Comparison of ENCODE assay signal across 8 mouse cellular contexts in the genomic region with DNA sequence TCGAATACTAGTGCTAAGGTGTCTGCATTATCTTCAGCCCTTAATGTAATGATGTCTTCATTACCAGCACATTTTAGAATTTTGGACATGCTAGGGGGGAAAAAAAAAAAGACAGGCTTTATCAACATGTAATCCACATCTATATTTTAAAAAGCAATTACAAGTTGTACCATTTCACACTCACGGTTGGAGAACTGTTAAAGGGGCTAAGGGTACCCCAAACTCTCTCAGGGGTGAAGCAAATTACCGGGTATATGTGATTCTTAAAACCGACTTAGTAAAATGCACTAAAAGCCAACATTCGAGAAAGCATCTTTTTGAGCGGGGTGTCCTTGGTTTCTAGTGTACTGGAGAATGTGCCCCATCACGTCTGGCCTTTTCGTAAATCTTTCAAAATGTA. TPM values are rescaled to one million over a fixed set of nuclear protein-coding genes. Genes with fewer than 3 reads are reported as not detected.
DNase-seq lines count a peak whose midpoint lies in the region; ATAC-seq and TF ChIP-seq lines count a peak whose summit lies in the region.

No protein-coding gene starts in this region.

- H3K9ac ChIP-seq in heart, embryonic 14.5 days (ENCODE audit: low read length), result peak overlapping the region; percentile 75
- peak overlapping the region; percentile 68 for H3K9ac ChIP-seq in hindbrain, embryonic 11.5 days (ENCODE audit: low read depth, low read length)

- WGBS in heart, embryonic 14.5 days, result 7% methylated on average over 8 of the region's 8 CpGs
- 12% methylated on average over 8 of the region's 8 CpGs for WGBS in hindbrain, embryonic 11.5 days
- WGBS in midbrain, embryonic 10.5 days, result 12% methylated on average over 8 of the region's 8 CpGs

- no peak for TF ChIP-seq CTCF in G1E (IDR thresholded peaks at IDR 0.05; ENCODE audit: low read depth, low read length)

- DNase-seq in heart, postnatal 4 days, result no peak
- DNase-seq in G1E (ENCODE audit: low spot score), result no peak
- no peak for DNase-seq in hindbrain, embryonic 11.5 days (ENCODE audit: low spot score)
- no peak for DNase-seq in midbrain, embryonic 10.5 days (ENCODE audit: low spot score)
- no peak for DNase-seq in frontal cortex, postnatal 10 days (ENCODE audit: low spot score in 2 of 2)
- DNase-seq in B cell, adult 2 months, result no peak
- DNase-seq in left cerebral cortex, adult 18-20 months (ENCODE audit: low spot score in 2 of 2), result no peak

- peak overlapping the region; percentile 74 for H3K4me2 ChIP-seq in heart, embryonic 14.5 days (ENCODE audit: low read length)
- H3K4me2 ChIP-seq in hindbrain, embryonic 11.5 days (replicated peaks; ENCODE audit: low read depth, low read length), result peak overlapping the region; percentile 66

- no peak for ATAC-seq in heart, embryonic 14.5 days (ENCODE audit: insufficient number of reproducible peaks, insufficient read depth, low FRiP score, low read depth)
- ATAC-seq in G1E (ENCODE audit: extremely low read depth, insufficient number of reproducible peaks, low FRiP score, poor library complexity, severe bottlenecking), result no peak
- no peak for ATAC-seq in hindbrain, embryonic 11.5 days (ENCODE audit: low FRiP score)

- no peaks in the 10 kb centered on the region for H3K9me3 ChIP-seq in heart, embryonic 14.5 days (ENCODE audit: control insufficient read depth, low read length)
- H3K9me3 ChIP-seq in G1E (replicated peaks), result no peaks in the 10 kb centered on the region
- H3K9me3 ChIP-seq in hindbrain, embryonic 11.5 days (ENCODE audit: control insufficient read depth, low read length), result no peaks in the 10 kb centered on the region
- no peaks in the 10 kb centered on the region for H3K9me3 ChIP-seq in midbrain, embryonic 10.5 days (replicated peaks)

- H3K27ac ChIP-seq in heart, embryonic 14.5 days (replicated peaks in 1 of 2; ENCODE audit: control insufficient read depth in 1 of 2, insufficient read depth in 1 of 2, low read depth in 2 of 2, low read length in 2 of 2), result no peak overlapping the region
- H3K27ac ChIP-seq in hindbrain, embryonic 11.5 days (ENCODE audit: low read depth, low read length), result no peak overlapping the region
- H3K27ac ChIP-seq in midbrain, embryonic 10.5 days (replicated peaks), result peak overlapping the region; percentile 91

- H3K4me3 ChIP-seq in heart, embryonic 14.5 days (ENCODE audit: control insufficient read depth in 1 of 2, insufficient read depth in 1 of 2, low read depth in 1 of 2, low read length in 2 of 2), result peak overlapping the region; percentile 52 to 75
- H3K4me3 ChIP-seq in G1E (ENCODE audit: low read depth, low read length), result peak overlapping the region; percentile 74
- H3K4me3 ChIP-seq in hindbrain, embryonic 11.5 days (ENCODE audit: low read depth, low read length), result peak overlapping the region; percentile 65
- peak overlapping the region; percentile 72 for H3K4me3 ChIP-seq in midbrain, embryonic 10.5 days

- no peaks in the 10 kb centered on the region for H3K27me3 ChIP-seq in heart, embryonic 14.5 days (ENCODE audit: control insufficient read depth, insufficient read depth, low read length)
- H3K27me3 ChIP-seq in G1E (ENCODE audit: insufficient read depth, low read length), result no peaks in the 10 kb centered on the region
- H3K27me3 ChIP-seq in hindbrain, embryonic 11.5 days (ENCODE audit: control insufficient read depth, insufficient read depth, low read length), result no peaks in the 10 kb centered on the region
- H3K27me3 ChIP-seq in midbrain, embryonic 10.5 days (ENCODE audit: low read depth, poor library complexity, severe bottlenecking), result no peaks in the 10 kb centered on the region

- H3K4me1 ChIP-seq in heart, embryonic 14.5 days (ENCODE audit: control insufficient read depth in 2 of 2, insufficient read depth in 2 of 2, low read length in 2 of 2), result peaks cover 3 to 15% of the 10 kb centered on the region in 2 experiments
- peaks cover 33% of the 10 kb centered on the region for H3K4me1 ChIP-seq in G1E (ENCODE audit: insufficient read depth, low read depth, low read length)
- no peaks in the 10 kb centered on the region for H3K4me1 ChIP-seq in hindbrain, embryonic 11.5 days (replicated peaks; ENCODE audit: control insufficient read depth, insufficient read depth, low read length)
- H3K4me1 ChIP-seq in midbrain, embryonic 10.5 days, result peaks cover 59% of the 10 kb centered on the region

- peaks cover 33% of the 10 kb centered on the region for H3K36me3 ChIP-seq in heart, embryonic 14.5 days (ENCODE audit: control insufficient read depth, insufficient read depth, low read length)
- H3K36me3 ChIP-seq in G1E (replicated peaks), result peaks cover 37% of the 10 kb centered on the region
- no peaks in the 10 kb centered on the region; the same call in 1 of the 2 replicates for H3K36me3 ChIP-seq in hindbrain, embryonic 11.5 days (ENCODE audit: control insufficient read depth, insufficient read depth, low read length)
- H3K36me3 ChIP-seq in midbrain, embryonic 10.5 days, result peaks cover 36% of the 10 kb centered on the region

RNA-seq across cellular contexts. Expression of gene Pcna, which starts 1.2 kb away (rescaled TPM):
- 162 and 171 TPM in 2 replicates for polyA plus RNA-seq in heart, embryonic 14.5 days (2014; fragmentation: Nextera tagmentation; extraction: Ambion mirVana)
- total RNA-seq in heart, postnatal 4 days (2021), result 100 to 1,000 TPM; 182 to 184 TPM
- total RNA-seq in G1E (2014; fragmentation: Nextera tagmentation), result 249 and 267 TPM in 2 replicates
- total RNA-seq in G1E (2017), result 520 and 531 TPM in 2 replicates
- polyA plus RNA-seq in G1E (2012), result 38.5 and 77.8 TPM in 2 replicates
- 314 and 333 TPM in 2 replicates for polyA plus RNA-seq in hindbrain, embryonic 11.5 days (2014; fragmentation: Nextera tagmentation; extraction: Ambion mirVana)
- 383 and 428 TPM in 2 replicates for polyA plus RNA-seq in midbrain, embryonic 10.5 days (2016; fragmentation: Nextera tagmentation; extraction: Ambion mirVana)
- total RNA-seq in left cerebral cortex, adult 18-20 months (2021), result 10 to 100 TPM; 45.8 to 48.0 TPM

RNA-seq across cellular contexts. Expression of gene Tmem230, which starts 4.3 kb away (rescaled TPM):
- 39.4 and 46.7 TPM in 2 replicates for polyA plus RNA-seq in heart, embryonic 14.5 days (2014; fragmentation: Nextera tagmentation; extraction: Ambion mirVana)
- total RNA-seq in heart, postnatal 4 days (2021), result 10 to 100 TPM; 22.6 to 24.4 TPM
- 113 and 147 TPM in 2 replicates for total RNA-seq in G1E (2014; fragmentation: Nextera tagmentation)
- 41.6 and 42.7 TPM in 2 replicates for total RNA-seq in G1E (2017)
- polyA plus RNA-seq in G1E (2012), result 34.4 and 37.1 TPM in 2 replicates
- 58.1 and 66.1 TPM in 2 replicates for polyA plus RNA-seq in hindbrain, embryonic 11.5 days (2014; fragmentation: Nextera tagmentation; extraction: Ambion mirVana)
- 40.3 and 47.6 TPM in 2 replicates for polyA plus RNA-seq in midbrain, embryonic 10.5 days (2016; fragmentation: Nextera tagmentation; extraction: Ambion mirVana)
- total RNA-seq in left cerebral cortex, adult 18-20 months (2021), result 10 to 100 TPM; 33.7 to 36.4 TPM

RNA-seq across cellular contexts. Expression of gene Cds2, which starts 11.0 kb away (rescaled TPM):
- 16.1 and 21.3 TPM in 2 replicates for polyA plus RNA-seq in heart, embryonic 14.5 days (2014; fragmentation: Nextera tagmentation; extraction: Ambion mirVana)
- 10 to 100 TPM; 63.9 to 73.8 TPM for total RNA-seq in heart, postnatal 4 days (2021)
- 15.8 and 26.6 TPM in 2 replicates for total RNA-seq in G1E (2014; fragmentation: Nextera tagmentation)
- 17.6 and 19.6 TPM in 2 replicates for total RNA-seq in G1E (2017)
- polyA plus RNA-seq in G1E (2012), result 8.6 and 12.6 TPM in 2 replicates
- polyA plus RNA-seq in hindbrain, embryonic 11.5 days (2014; fragmentation: Nextera tagmentation; extraction: Ambion mirVana), result 33.5 and 34.5 TPM in 2 replicates
- 21.4 and 22.7 TPM in 2 replicates for polyA plus RNA-seq in midbrain, embryonic 10.5 days (2016; fragmentation: Nextera tagmentation; extraction: Ambion mirVana)
- total RNA-seq in left cerebral cortex, adult 18-20 months (2021), result 100 to 1,000 TPM; 251 to 285 TPM
